8 mouse cellular contexts compared by ENCODE assay signal in the genomic region with DNA sequence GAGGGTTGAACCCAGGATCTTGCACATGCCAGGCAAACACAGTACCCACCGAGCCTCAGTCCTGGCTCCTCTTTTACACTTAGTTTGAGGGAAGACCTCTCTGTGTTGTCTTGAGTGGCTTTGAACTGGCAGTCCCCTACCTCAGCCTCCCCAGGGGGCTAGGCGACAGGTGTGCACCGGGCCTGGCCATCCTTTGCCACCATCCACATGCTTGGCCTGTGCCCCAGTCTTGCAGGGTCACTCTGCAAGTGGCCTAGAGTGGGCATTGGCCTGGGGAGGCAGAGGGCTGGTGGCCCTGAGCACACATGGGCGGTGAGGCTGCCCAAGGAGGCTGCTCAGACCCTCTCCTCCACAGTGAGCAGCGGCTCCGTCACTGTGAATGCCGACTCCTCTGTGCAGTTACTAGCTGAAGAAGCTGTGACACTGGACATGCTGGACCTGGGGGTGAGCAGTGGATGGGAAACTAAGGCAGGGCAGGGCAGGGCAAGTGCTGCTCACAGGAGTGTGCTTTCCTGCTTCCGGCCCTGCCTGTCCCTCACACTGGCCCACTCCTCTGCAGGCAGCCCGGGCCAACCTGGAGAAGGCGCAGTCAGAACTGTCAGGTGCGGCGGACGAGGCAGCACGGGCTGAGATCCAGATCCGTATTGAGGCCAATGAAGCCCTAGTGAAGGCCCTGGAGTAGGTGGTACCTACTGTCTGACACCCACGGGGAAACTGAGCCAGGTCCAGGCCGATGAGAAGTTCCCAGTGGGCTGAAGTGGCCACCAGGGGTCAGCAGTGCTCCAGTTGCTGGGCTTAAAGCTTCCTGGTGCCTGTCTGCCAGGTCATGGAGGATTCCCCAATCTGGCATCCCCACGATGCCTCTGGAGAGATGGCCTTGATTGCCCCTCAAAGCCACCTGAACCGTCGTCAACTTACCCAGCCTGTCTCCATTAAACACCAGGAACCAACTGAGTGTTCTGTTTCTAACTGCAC. TPM values are rescaled to one million over a fixed set of nuclear protein-coding genes. Genes with fewer than 3 reads are reported as not detected.
A peak's percentile ranks its signal among the peaks of the same experiment; 100 is the strongest.
DNase-seq lines count a peak whose midpoint lies in the region; ATAC-seq lines count a peak whose summit lies in the region.

No protein-coding gene starts in this region.

- intact Hi-C loops in left cerebral cortex, postnatal 36 days (cut with DNase I) = no loop called here

- H3K9me3 ChIP-seq in forebrain, embryonic 15.5 days = no peaks in the 10 kb centered on the region
- no peaks in the 10 kb centered on the region for H3K9me3 ChIP-seq in hindbrain, embryonic 14.5 days (ENCODE audit: control insufficient read depth, low read length)
- H3K9me3 ChIP-seq in midbrain, embryonic 12.5 days = no peaks in the 10 kb centered on the region
- H3K9me3 ChIP-seq in stomach, embryonic 14.5 days (ENCODE audit: control insufficient read depth, low read depth, low read length) = no peaks in the 10 kb centered on the region

- H3K36me3 ChIP-seq in forebrain, embryonic 15.5 days = peaks cover 17% of the 10 kb centered on the region
- peaks cover 36% of the 10 kb centered on the region for H3K36me3 ChIP-seq in hindbrain, embryonic 14.5 days (replicated peaks; ENCODE audit: control insufficient read depth, insufficient read depth)
- peaks cover 29% of the 10 kb centered on the region for H3K36me3 ChIP-seq in midbrain, embryonic 12.5 days
- H3K36me3 ChIP-seq in stomach, embryonic 14.5 days (ENCODE audit: control insufficient read depth, insufficient read depth, low read length) = peaks cover 27% of the 10 kb centered on the region; the same call in 1 of the 2 replicates

- peaks cover 48% of the 10 kb centered on the region for H3K4me1 ChIP-seq in forebrain, embryonic 15.5 days
- H3K4me1 ChIP-seq in hindbrain, embryonic 14.5 days (replicated peaks; ENCODE audit: control insufficient read depth, insufficient read depth, low read length) = peaks cover 8% of the 10 kb centered on the region
- H3K4me1 ChIP-seq in midbrain, embryonic 12.5 days = peaks cover 61% of the 10 kb centered on the region
- H3K4me1 ChIP-seq in stomach, embryonic 14.5 days (ENCODE audit: control insufficient read depth, insufficient read depth, low read length) = peaks cover 33% of the 10 kb centered on the region

- no peak for ATAC-seq in CD4-positive, CD25-positive, alpha-beta regulatory T cell, adult 4 months
- ATAC-seq in forebrain, embryonic 15.5 days (replicated peaks) = no peak
- no peak for ATAC-seq in hindbrain, embryonic 14.5 days (ENCODE audit: low FRiP score)
- ATAC-seq in midbrain, embryonic 12.5 days (ENCODE audit: low FRiP score, low read depth) = no peak
- no peak for ATAC-seq in stomach, embryonic 14.5 days (ENCODE audit: insufficient number of reproducible peaks, insufficient read depth, low FRiP score, low read depth)

- H3K9ac ChIP-seq in forebrain, embryonic 15.5 days (replicated peaks) = no peak overlapping the region
- no peak overlapping the region for H3K9ac ChIP-seq in hindbrain, embryonic 14.5 days
- H3K9ac ChIP-seq in midbrain, embryonic 12.5 days (replicated peaks) = no peak overlapping the region
- H3K9ac ChIP-seq in stomach, embryonic 14.5 days (replicated peaks; ENCODE audit: low read depth, low read length) = no peak overlapping the region

- DNase-seq in CD4-positive, CD25-positive, alpha-beta regulatory T cell, adult 2 months (ENCODE audit: low read depth, low spot score) = peak; percentile 86
- DNase-seq in brain, adult 2 months (ENCODE audit: low read depth, low spot score) = peak; percentile 88
- peak; percentile 72 for DNase-seq in hindbrain, embryonic 14.5 days (ENCODE audit: low spot score)
- DNase-seq in left cerebral cortex, postnatal 36 days (ENCODE audit: low spot score in 2 of 2) = peak; percentile 74 to 79

- peak overlapping the region; percentile 2; the same call in 1 of the 2 replicates for H3K4me3 ChIP-seq in forebrain, embryonic 15.5 days
- H3K4me3 ChIP-seq in hindbrain, embryonic 14.5 days (replicated peaks; ENCODE audit: low read length) = no peak overlapping the region
- H3K4me3 ChIP-seq in midbrain, embryonic 12.5 days = 0 out of 2 replicates have a peak overlapping the region, but pooled peaks have one; percentile 4
- H3K4me3 ChIP-seq in stomach, embryonic 14.5 days (ENCODE audit: low read depth, low read length) = no peak overlapping the region

- H3K27ac ChIP-seq in forebrain, embryonic 15.5 days (replicated peaks) = peak overlapping the region; percentile 32
- H3K27ac ChIP-seq in hindbrain, embryonic 14.5 days = no peak overlapping the region
- 0 out of 2 replicates have a peak overlapping the region, but pooled peaks have one; percentile 20 for H3K27ac ChIP-seq in midbrain, embryonic 12.5 days (replicated peaks)
- peak overlapping the region; percentile 100; the same call in 1 of the 2 replicates for H3K27ac ChIP-seq in stomach, embryonic 14.5 days (ENCODE audit: low read length)

- whole genome bisulfite sequencing in forebrain, embryonic 15.5 days = 73% methylated on average over 20 of the region's 20 CpGs
- 71% methylated on average over 20 of the region's 20 CpGs for WGBS in hindbrain, embryonic 14.5 days
- WGBS in midbrain, embryonic 12.5 days = 78% methylated on average over 20 of the region's 20 CpGs
- WGBS in stomach, embryonic 14.5 days = 75% methylated on average over 20 of the region's 20 CpGs

- H3K4me2 ChIP-seq in forebrain, embryonic 15.5 days (replicated peaks) = no peak overlapping the region
- H3K4me2 ChIP-seq in hindbrain, embryonic 14.5 days (replicated peaks) = 0 out of 2 replicates have a peak overlapping the region, but pooled peaks have one; percentile 10
- 0 out of 2 replicates have a peak overlapping the region, but pooled peaks have one; percentile 17 for H3K4me2 ChIP-seq in midbrain, embryonic 12.5 days (replicated peaks)
- no peak overlapping the region for H3K4me2 ChIP-seq in stomach, embryonic 14.5 days (replicated peaks; ENCODE audit: low read depth, low read length)

- no peaks in the 10 kb centered on the region for H3K27me3 ChIP-seq in forebrain, embryonic 15.5 days
- H3K27me3 ChIP-seq in hindbrain, embryonic 14.5 days (ENCODE audit: control insufficient read depth, insufficient read depth, low read length) = no peaks in the 10 kb centered on the region
- no peaks in the 10 kb centered on the region for H3K27me3 ChIP-seq in midbrain, embryonic 12.5 days
- no peaks in the 10 kb centered on the region for H3K27me3 ChIP-seq in stomach, embryonic 14.5 days (ENCODE audit: control insufficient read depth, insufficient read depth, low read length)

RNA-seq across cellular contexts. Expression of a gene that starts 2.9 kb away (rescaled TPM):
- polyA plus RNA-seq in CD4-positive, CD25-positive, alpha-beta regulatory T cell, adult 4 months (2017; shearing (Covaris generic)) = 1 to 10 TPM; 4.6 to 8.2 TPM
- 33.0 and 34.9 TPM in 2 replicates for polyA plus RNA-seq in forebrain, embryonic 15.5 days (2015; fragmentation: Nextera tagmentation; extraction: Ambion mirVana)
- polyA plus RNA-seq in hindbrain, embryonic 14.5 days (2014; fragmentation: Nextera tagmentation; extraction: Ambion mirVana) = 44.1 and 54.4 TPM in 2 replicates
- total RNA-seq in left cerebral cortex, postnatal 36 days (2021) = 10 to 100 TPM; 76.2 to 78.8 TPM
- polyA plus RNA-seq in midbrain, embryonic 12.5 days (2016; fragmentation: Nextera tagmentation; extraction: Ambion mirVana) = 41.7 and 46.4 TPM in 2 replicates
- 29.3 and 32.1 TPM in 2 replicates for polyA plus RNA-seq in stomach, embryonic 14.5 days (2014; fragmentation: Nextera tagmentation; extraction: Ambion mirVana)

RNA-seq across cellular contexts. Expression of a gene that starts 4.5 kb away (rescaled TPM):
- 1 to 10 TPM; 1.3 to 1.4 TPM for polyA plus RNA-seq in CD4-positive, CD25-positive, alpha-beta regulatory T cell, adult 4 months (2017; shearing (Covaris generic))
- 29.7 and 39.5 TPM in 2 replicates for polyA plus RNA-seq in forebrain, embryonic 15.5 days (2015; fragmentation: Nextera tagmentation; extraction: Ambion mirVana)
- 93.4 and 96.4 TPM in 2 replicates for polyA plus RNA-seq in hindbrain, embryonic 14.5 days (2014; fragmentation: Nextera tagmentation; extraction: Ambion mirVana)
- total RNA-seq in left cerebral cortex, postnatal 36 days (2021) = 100 to 1,000 TPM; 431 to 463 TPM
- polyA plus RNA-seq in midbrain, embryonic 12.5 days (2016; fragmentation: Nextera tagmentation; extraction: Ambion mirVana) = 19.3 and 20.0 TPM in 2 replicates
- 7.5 and 10.1 TPM in 2 replicates for polyA plus RNA-seq in stomach, embryonic 14.5 days (2014; fragmentation: Nextera tagmentation; extraction: Ambion mirVana)

RNA-seq across cellular contexts. Expression of a gene that starts 6.7 kb away (rescaled TPM):
- 100 to 1,000 TPM; 303 to 370 TPM for polyA plus RNA-seq in CD4-positive, CD25-positive, alpha-beta regulatory T cell, adult 4 months (2017; shearing (Covaris generic))
- 437 and 444 TPM in 2 replicates for polyA plus RNA-seq in forebrain, embryonic 15.5 days (2015; fragmentation: Nextera tagmentation; extraction: Ambion mirVana)
- polyA plus RNA-seq in hindbrain, embryonic 14.5 days (2014; fragmentation: Nextera tagmentation; extraction: Ambion mirVana) = 469 and 505 TPM in 2 replicates
- total RNA-seq in left cerebral cortex, postnatal 36 days (2021) = 100 to 1,000 TPM; 334 to 384 TPM
- polyA plus RNA-seq in midbrain, embryonic 12.5 days (2016; fragmentation: Nextera tagmentation; extraction: Ambion mirVana) = 379 and 384 TPM in 2 replicates
- polyA plus RNA-seq in stomach, embryonic 14.5 days (2014; fragmentation: Nextera tagmentation; extraction: Ambion mirVana) = 481 and 531 TPM in 2 replicates

RNA-seq across cellular contexts. Expression of a gene that starts 20.6 kb away (rescaled TPM):
- polyA plus RNA-seq in CD4-positive, CD25-positive, alpha-beta regulatory T cell, adult 4 months (2017; shearing (Covaris generic)) = 100 to 1,000 TPM; 124 to 272 TPM
- 350 and 358 TPM in 2 replicates for polyA plus RNA-seq in forebrain, embryonic 15.5 days (2015; fragmentation: Nextera tagmentation; extraction: Ambion mirVana)
- 203 and 252 TPM in 2 replicates for polyA plus RNA-seq in hindbrain, embryonic 14.5 days (2014; fragmentation: Nextera tagmentation; extraction: Ambion mirVana)
- 10 to 100 TPM; 94.7 to 96.7 TPM for total RNA-seq in left cerebral cortex, postnatal 36 days (2021)
- polyA plus RNA-seq in midbrain, embryonic 12.5 days (2016; fragmentation: Nextera tagmentation; extraction: Ambion mirVana) = 227 and 233 TPM in 2 replicates
- 92.7 and 105 TPM in 2 replicates for polyA plus RNA-seq in stomach, embryonic 14.5 days (2014; fragmentation: Nextera tagmentation; extraction: Ambion mirVana)

RNA-seq across cellular contexts. Expression of a gene that starts 27.6 kb away (rescaled TPM):
- polyA plus RNA-seq in CD4-positive, CD25-positive, alpha-beta regulatory T cell, adult 4 months (2017; shearing (Covaris generic)) = 10 to 100 TPM; 21.6 to 23.5 TPM
- polyA plus RNA-seq in forebrain, embryonic 15.5 days (2015; fragmentation: Nextera tagmentation; extraction: Ambion mirVana) = 9.7 and 12.7 TPM in 2 replicates
- polyA plus RNA-seq in hindbrain, embryonic 14.5 days (2014; fragmentation: Nextera tagmentation; extraction: Ambion mirVana) = 7.0 and 7.7 TPM in 2 replicates
- total RNA-seq in left cerebral cortex, postnatal 36 days (2021) = 1 to 10 TPM; 7.5 to 7.6 TPM
- polyA plus RNA-seq in midbrain, embryonic 12.5 days (2016; fragmentation: Nextera tagmentation; extraction: Ambion mirVana) = 12.9 and 13.6 TPM in 2 replicates
- polyA plus RNA-seq in stomach, embryonic 14.5 days (2014; fragmentation: Nextera tagmentation; extraction: Ambion mirVana) = 12.5 and 13.9 TPM in 2 replicates

Comparison
In these comparisons a context has a peak if more than half of its experiments do, and no peak if none do; other contexts are left out.
1. H3K4me2 ChIP-seq: peak in hindbrain, embryonic 14.5 days (single experiment) and midbrain, embryonic 12.5 days (single experiment); none in forebrain, embryonic 15.5 days (single experiment) and stomach, embryonic 14.5 days (single experiment).
2. H3K4me3 ChIP-seq: peak in forebrain, embryonic 15.5 days (single experiment) and midbrain, embryonic 12.5 days (single experiment); none in hindbrain, embryonic 14.5 days (single experiment) and stomach, embryonic 14.5 days (single experiment).
3. Peak in every context shown above with its lines, with median percentiles within 50 percentile points of each other: DNase-seq.